Mouse (Mus musculus): ENCODE data around the gene Ttll8. TPM values are rescaled to one million over a fixed set of nuclear protein-coding genes. Genes with fewer than 3 reads are reported as not detected.

Ttll8 gene
- total RNA-seq, 2 experiments from 2014 or later = 2.0 to 2.9 TPM

GRCm38 (mm10) chr15:88921992-88922310, 32.3 kb downstream of the Ttll8 start:
- DNase-seq (ENCODE audit: low spot score in 2 of 2) = no peak

- DNase-seq (ENCODE audit: low spot score in 2 of 2) = peak; percentile 75 to 88
Measured at GRCm38 (mm10) chr15:88921131-88921991, 32.9 kb downstream of the Ttll8 start.

GRCm38 (mm10) chr15:88920065-88920464, 34.2 kb downstream of the Ttll8 start:
- no peak for DNase-seq (ENCODE audit: low spot score in 2 of 2)

GRCm38 (mm10) chr15:88919328-88919727, 34.9 kb downstream of the Ttll8 start:
- DNase-seq (ENCODE audit: low spot score in 2 of 2) = no peak

GRCm38 (mm10) chr15:88917126-88917525, 37.1 kb downstream of the Ttll8 start:
- no peak for DNase-seq (ENCODE audit: low spot score in 2 of 2)

- DNase-seq (ENCODE audit: low spot score in 2 of 2) = no peak
Measured at GRCm38 (mm10) chr15:88916366-88916765, 37.9 kb downstream of the Ttll8 start.

GRCm38 (mm10) chr15:88915046-88915445, 39.2 kb downstream of the Ttll8 start:
- no peak for DNase-seq (ENCODE audit: low spot score in 2 of 2)

- no peak for DNase-seq (ENCODE audit: low spot score in 2 of 2)
Measured at GRCm38 (mm10) chr15:88906347-88906746, 47.9 kb downstream of the Ttll8 start.

GRCm38 (mm10) chr15:88904056-88904811, 50.0 kb downstream of the Ttll8 start:
- no peak for DNase-seq (ENCODE audit: low spot score in 2 of 2)

GRCm38 (mm10) chr15:88903086-88903485, 51.1 kb downstream of the Ttll8 start:
- DNase-seq (ENCODE audit: low spot score in 2 of 2) = no peak

- DNase-seq (ENCODE audit: low spot score in 2 of 2) = no peak
Measured at GRCm38 (mm10) chr15:88902200-88902875, 51.9 kb downstream of the Ttll8 start.

- no peak for DNase-seq (ENCODE audit: low spot score in 2 of 2)
Measured at GRCm38 (mm10) chr15:88896341-88896980, 57.8 kb downstream of the Ttll8 start.

GRCm38 (mm10) chr15:88895891-88896290, 58.3 kb downstream of the Ttll8 start:
- DNase-seq (ENCODE audit: low spot score in 2 of 2) = no peak

- no peak for DNase-seq (ENCODE audit: low spot score in 2 of 2)
Measured at GRCm38 (mm10) chr15:88895119-88895518, 59.1 kb downstream of the Ttll8 start.

GRCm38 (mm10) chr15:88892876-88893275, 61.3 kb downstream of the Ttll8 start:
- no peak for DNase-seq (ENCODE audit: low spot score in 2 of 2)

GRCm38 (mm10) chr15:88892252-88892651, 62.0 kb downstream of the Ttll8 start:
- no peak for DNase-seq (ENCODE audit: low spot score in 2 of 2)

GRCm38 (mm10) chr15:88891676-88892040, 62.6 kb downstream of the Ttll8 start:
- no peak for DNase-seq (ENCODE audit: low spot score in 2 of 2)

- peak; percentile 43 to 68 for DNase-seq (ENCODE audit: low spot score in 2 of 2)
Measured at GRCm38 (mm10) chr15:88890751-88891675, 63.2 kb downstream of the Ttll8 start.

- DNase-seq (ENCODE audit: low spot score in 2 of 2) = no peak
Measured at GRCm38 (mm10) chr15:88889994-88890393, 64.2 kb downstream of the Ttll8 start.

- DNase-seq (ENCODE audit: low spot score in 2 of 2) = no peak
Measured at GRCm38 (mm10) chr15:88889032-88889431, 65.2 kb downstream of the Ttll8 start.

Data from layer of hippocampus, postnatal 14 days (tissue).